Mouse (Mus musculus) G1E-ER4 (cell line): ENCODE results near the gene Mettl13. TPM values are rescaled to one million over a fixed set of nuclear protein-coding genes. Genes with fewer than 3 reads are reported as not detected.

Experiments
- GATA1 ChIP-seq: IDR thresholded peaks from one replicate; pipeline ENCODE4 v1.8.0; 2012; ENCODE audit warnings: low read length, inconsistent platforms
- polyA plus RNA-seq: library from polyadenylated mRNA; stranded (reverse); fragments of >175 nt; gene quantifications from 2 replicates; pipeline ENCODE4 v1.2.3, GENCODE M21; 2012

Gene Mettl13
- polyA plus RNA-seq, 1 experiment, result 27.0 TPM

DNA sequence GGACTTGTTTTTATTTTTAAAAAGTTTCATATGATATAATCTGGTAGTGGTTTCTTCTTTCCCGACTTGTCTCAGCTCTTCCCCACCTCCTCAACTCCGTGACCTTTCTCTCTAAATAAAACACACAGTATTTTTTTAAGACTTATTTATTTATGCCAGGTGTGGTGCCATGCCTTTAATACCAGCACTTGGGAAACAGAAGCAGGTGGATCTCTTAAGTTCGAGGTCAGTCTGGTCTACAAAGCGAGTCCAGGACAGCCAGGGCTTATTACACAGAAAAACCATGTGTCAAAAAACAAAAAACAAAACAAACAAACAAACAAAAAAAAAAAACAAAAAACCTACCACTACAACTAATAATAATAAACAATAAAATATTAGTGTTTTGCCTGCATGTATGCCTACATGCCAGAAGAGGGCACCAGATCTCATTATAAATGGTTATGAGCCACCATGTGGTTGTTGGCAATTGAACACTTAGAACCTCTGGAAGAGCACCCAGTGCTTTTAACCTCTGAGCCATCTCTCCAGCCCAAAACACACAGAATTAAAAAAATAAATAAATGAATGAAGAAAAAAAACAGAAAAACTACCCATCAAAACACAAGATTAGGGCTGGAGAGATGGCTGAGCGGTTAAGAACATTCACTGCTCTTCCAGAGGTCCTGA lies 1.4 kb upstream of the Mettl13 start:
- TF ChIP-seq GATA1, result no peak

DNA sequence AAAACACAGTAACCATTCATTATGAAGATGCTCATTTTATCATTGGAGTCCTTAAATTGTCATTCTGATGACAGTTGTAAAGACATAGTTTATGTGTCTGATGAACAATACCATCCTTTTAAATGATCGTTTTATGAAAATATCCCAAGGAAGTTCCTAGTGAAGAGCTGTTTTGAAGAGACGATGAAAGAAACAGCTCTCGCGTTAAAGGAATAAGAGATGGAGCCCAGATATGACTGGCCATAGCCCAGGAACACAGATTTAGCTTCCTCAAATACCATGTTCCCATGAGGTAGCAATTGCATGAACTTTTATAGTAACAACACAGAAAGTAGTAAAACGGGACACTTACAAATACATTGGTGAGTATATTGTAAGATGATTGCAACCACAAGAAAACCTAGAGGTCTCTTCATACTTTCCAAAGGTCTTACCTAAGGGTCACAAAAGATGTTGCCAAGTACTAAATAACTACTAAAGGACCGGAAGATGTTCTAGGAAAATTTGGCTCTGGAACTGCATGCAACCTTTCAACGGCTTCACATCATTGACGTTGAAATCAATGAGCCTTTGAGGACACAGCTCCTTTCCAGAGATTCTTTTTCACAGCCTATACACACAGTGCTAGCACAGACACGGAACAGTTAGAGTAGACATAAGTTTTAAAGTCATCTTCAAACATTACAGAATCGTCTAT lies 714 bp upstream of the Mettl13 start:
- TF ChIP-seq GATA1, result no peak

DNA sequence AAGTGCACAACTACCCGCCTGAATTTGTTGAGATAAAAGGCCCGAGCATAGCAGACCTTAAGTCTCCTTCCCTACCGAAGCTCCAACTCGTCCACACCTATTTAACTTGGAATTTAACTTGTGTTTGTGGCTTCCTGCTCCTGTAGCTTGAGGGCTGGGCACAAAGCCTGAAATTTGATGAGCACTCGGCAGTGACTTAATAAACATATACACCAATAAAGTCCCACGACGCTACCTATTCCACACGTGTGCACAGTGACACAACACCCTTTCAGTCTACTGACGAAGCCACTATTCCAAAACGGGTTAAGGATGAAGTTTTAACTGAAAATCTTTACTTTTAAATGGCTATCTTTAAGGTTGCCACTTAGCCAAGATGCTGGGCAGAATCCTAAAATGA lies 744 bp downstream of the Mettl13 start:
- no peak for TF ChIP-seq GATA1

DNA sequence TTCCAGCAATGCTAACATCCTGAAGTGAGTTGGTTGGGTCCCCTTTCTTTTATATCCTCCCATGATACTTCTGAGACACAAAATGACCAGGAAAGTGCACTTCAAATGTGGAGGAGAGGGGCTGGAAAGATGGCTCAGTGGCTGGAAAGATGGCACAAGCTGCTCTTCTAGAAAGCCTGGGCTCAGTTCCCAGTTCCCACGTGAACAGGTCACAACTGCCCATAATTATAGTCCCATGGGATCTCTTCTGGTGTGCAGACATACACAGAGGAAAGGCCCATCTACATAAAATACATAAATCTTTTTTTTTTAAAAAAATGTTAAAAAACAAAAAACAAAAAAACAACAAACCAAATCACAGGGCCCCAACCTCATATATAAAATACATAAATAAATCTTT lies 5.1 kb downstream of the Mettl13 start:
- no peak for TF ChIP-seq GATA1

DNA sequence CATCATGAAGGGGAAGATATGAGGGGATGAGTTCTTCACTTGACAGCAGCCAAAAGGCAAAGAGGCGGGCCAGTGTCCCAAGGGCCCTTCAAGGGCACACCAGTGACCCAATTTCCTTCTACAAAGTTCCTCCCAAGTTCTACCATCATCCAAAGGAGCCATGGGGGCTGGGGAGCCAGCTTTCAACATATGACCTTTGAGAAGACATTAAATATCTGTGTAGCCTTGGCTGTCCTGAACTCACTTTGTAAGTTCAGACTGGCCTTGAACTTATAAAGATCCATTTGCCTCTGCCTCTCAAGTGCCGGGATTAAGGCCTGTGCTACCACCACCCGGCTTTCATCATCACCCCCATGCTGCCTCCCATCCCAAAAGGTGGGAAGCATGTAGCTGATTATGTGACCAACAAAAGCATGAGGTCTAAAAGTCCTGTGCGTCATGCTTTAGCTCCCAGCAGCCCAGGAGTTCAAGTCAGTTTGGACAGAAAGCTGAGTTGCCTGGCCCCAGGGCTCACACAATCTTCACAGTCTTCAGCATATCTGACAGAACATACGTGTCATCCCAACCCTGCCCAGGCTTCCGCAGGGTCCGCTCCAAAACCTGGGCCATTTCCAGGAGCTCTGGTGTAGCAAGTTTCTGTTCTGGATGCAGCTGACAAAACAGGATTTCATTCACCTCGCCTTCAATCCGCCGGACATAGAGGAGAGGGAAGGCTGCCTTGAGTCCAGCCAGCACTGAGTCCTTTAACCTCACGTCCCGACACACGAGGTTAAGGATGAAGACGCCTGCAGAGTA lies 14.4 kb downstream of the Mettl13 start:
- TF ChIP-seq GATA1, result no peak

DNA sequence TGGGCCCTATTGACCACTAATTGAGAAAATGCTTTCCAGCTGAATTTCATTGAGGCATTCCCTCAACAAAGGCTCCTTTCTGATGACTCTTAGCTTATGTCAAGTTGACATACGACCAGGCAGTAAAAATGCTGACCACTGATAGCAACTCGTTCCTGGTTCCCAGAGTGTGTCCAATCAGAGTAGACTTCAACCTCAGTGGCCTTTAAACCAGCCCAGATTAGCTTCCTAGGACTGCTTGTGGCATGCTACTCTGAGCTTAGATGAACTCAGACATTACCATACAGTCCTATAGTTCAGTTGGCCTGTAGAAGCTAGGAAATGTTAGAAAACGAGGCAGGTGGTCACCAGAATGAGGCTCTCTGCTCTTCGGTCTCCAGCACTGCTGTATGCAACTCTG lies 16.0 kb downstream of the Mettl13 start:
- TF ChIP-seq GATA1, result no peak

DNA sequence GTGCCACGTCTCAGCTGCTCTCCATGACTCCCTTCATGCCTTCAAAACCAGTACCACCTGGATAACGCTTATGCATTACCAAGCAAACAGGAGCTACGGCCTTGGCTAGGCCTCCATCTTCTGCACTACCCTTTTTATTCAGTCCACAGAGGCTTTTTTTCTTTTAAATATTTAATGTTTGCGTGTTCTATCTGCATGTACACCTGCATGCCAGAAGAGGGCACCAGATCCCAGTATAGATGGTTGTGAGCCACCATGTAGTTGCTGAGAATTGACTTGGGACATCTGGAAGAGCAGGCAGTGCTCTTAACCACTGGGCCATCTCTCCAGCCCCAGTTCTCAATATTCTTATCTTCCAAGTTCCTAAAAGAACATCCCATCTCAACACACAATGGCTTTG lies 16.8 kb downstream of the Mettl13 start:
- TF ChIP-seq GATA1, result no peak

DNA sequence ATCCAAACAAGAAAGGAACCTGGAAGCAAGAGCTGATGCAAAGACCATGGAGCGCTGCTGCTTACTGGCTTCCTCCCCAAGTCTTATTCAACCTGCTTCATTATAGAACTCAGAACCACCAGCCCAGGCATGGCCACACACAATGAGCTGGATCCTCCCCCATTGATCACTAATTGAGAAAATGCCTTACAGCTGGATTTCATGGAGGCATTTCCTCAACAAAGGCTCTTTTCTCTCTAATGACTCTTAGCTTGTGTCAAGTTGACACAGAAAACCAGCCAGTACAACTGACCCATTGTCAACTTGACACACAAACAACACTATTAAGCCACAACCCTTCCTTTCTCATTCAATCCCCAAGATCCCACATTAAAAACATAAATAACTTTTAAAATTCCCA lies 17.7 kb downstream of the Mettl13 start:
- TF ChIP-seq GATA1, result no peak

DNA sequence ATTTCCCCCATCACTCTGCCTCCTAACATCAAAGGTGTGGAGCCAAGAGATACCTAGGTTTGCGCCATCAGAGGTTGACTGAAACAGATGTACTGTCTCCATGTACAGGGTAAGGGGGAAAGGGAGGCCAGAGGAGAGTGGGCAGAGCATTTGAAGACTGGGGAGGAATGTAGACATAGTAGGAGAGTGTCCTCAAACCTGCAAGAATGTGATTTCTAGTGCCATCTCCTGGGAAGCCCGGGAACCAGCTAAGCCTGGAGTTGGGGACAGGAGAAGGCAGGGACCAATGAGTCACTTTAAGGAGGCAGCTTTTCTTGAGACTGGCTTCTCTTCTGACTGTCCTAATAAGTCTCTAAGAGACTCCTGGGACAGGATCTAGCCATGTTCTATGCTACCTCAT lies 18.7 kb downstream of the Mettl13 start:
- no peak for TF ChIP-seq GATA1

DNA sequence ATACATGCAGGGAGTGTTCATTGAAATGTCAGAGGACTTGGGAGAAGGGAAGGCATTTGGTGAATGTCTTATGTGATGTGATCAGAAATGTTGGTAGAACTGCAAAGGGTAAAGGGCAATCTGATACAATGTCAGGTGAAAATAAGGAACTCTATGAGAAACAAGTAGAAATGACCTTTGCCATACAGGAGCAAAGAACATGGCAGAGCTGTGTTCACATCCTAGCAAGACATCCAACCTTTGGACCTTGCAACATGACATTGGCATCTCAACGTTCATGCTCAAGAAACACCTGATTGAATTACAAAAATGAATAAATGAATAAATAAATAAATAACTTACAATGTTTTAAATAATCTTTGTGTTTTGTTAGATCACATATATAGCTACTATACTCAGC lies 33.2 kb downstream of the Mettl13 start:
- no peak for TF ChIP-seq GATA1

DNA sequence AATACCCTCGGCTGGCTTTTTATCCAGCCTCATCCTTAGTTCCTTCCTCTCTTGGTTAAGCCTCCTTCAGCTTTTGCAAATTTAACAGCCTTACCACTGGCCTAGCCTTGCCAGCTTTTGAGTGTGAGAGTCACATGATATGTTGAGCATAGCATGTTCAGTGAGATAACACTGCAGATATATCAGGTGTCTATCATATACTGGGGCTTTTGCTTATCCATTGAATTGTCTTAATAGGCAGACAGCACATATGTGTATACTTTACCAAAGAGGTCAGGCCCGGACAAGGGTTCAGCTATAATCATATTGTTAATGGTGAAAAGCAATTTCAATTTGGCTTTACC lies 38.4 kb downstream of the Mettl13 start:
- peak; percentile 38 for TF ChIP-seq GATA1

DNA sequence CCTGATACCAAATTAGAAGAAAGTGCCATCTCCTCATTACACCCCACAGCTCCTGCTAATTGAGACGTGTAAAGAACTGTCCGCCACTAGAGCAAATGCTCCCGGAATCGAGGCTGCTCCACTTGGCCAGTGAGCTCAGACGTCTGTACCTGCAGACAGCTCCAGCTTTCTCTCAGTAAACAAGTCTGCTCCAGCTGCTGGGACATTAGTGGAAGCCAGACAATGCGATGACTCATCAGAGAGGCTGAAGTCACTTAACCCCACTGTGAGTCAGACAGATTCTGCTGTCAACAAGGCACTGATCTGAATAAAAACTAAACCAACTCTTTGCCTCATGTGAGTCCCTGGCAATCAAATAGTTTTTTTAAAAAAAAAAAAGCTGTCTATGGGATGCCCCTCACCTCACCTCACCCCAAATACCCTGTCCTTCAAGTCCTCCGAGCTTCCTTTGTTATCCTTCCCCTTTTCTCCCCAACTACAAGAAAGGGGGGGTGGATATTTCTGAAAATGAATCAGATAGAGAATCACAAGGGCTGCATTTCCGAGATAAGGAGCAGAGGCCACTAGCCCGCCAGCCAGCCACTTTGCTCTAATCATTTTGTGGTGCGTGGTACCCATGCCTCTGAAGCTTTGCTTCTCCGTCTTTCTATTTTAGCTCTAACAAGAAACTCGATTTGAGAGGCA lies 38.9 kb downstream of the Mettl13 start:
- TF ChIP-seq GATA1, result no peak

DNA sequence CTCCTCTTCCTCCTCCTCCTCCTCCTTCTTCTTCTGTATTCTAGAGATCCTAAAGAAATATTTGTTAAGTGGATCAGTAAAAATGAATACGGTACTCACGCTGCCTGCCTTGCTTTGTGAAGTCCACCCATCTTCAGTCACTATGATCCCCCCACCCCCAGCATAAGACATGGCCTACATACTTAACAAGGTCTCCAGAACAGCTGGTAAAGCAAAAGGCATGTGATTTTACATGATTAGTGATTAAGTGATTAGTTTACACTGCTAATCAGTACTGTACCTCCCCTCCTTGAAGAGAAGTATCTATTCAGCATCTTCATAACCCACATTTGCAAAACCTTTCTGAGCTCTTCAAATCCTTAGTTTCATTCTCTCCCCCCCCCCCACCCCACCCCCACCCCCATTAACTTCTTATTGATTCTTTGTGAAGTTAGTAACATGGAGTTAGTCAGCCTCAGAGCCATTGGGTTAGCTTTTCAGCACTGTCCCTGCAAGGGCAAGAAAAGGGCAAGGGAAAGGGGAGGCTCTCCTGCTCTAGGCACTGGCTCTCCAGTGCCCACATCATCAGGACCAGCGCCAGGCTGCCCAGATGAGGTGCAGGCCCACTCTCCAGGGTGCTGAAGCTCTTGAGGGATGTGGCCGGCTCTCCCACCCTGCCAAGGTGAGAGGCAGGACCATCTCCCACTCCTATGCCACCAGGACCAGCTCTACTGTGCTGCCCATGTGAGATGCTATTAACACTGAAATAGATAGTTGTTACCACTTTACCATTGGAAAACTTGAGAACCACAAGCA lies 39.9 kb downstream of the Mettl13 start:
- TF ChIP-seq GATA1, result no peak

DNA sequence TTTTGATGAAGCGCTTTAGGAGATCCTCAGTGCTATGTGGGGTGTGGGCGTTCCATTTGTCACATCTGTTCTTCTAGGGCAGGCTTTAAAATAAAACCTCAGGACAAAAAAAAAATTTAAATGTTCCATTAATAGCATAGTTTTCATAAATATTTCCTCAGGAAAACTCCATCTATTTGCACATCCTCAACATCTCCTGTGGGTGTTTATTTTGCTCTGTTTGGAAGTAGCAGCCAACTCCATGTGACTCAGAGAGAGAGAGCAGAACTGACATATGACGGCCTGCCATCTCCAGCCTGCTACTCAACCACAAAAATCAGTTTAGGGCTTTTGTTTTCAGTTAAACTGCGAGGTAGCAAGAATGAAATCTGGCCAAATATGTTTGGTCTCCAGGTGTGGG lies 41.8 kb downstream of the Mettl13 start:
- TF ChIP-seq GATA1, result no peak

DNA sequence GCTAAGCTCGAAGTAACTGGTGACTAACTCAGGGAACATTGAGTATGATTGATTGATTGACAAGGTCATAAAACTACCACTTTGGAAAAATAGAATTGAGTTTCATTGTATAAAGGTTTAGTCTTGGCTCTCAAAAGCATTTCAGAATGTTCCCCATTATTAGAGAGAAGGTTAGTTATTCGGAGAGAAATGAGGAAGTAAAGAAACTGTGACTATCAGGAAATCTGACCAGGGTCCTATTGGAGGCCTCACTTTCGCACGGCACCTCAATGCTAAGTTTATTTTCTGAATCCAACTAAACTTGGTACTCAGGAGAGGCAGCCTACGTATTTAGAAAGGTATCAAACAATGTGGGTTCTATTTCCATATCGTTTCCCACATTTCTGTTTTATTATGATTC lies 42.7 kb downstream of the Mettl13 start:
- no peak for TF ChIP-seq GATA1

Other genes starting within 250 kb of the Mettl13 start
- 0.05 and 0.09 TPM in 2 replicates for gene Dnm3, start 70.5 kb downstream of the Mettl13 start, polyA plus RNA-seq
- gene Vamp4, start 22.0 kb upstream of the Mettl13 start, polyA plus RNA-seq, result 13.5 and 20.4 TPM in 2 replicates
- not detected in 2 replicates for gene Myoc, start 90.6 kb upstream of the Mettl13 start, polyA plus RNA-seq
- gene Myocos, start 109.7 kb upstream of the Mettl13 start, polyA plus RNA-seq, result not detected in 2 replicates
- 68.4 and 70.7 TPM in 2 replicates for gene Prrc2c, start 192.0 kb upstream of the Mettl13 start, polyA plus RNA-seq